Mouse (Mus musculus) embryonic facial prominence, embryonic 11.5 days (tissue): ENCODE data around the gene Gpr45. TPM values are rescaled to one million over a fixed set of nuclear protein-coding genes. Genes with fewer than 3 reads are reported as not detected.

Experiments used
- ATAC-seq: fragments of 200-750 bp; cut with Nextera tagmentation; replicated peaks from 2 replicates; pipeline ENCODE4 v1.8.0; 2017; ENCODE audit warnings: low read depth; ENCODE audit not compliant: insufficient number of reproducible peaks, low FRiP score, low TSS enrichment
- DNase-seq: peaks from one replicate; pipeline ENCODE4 v3.0.0-alpha.2; 2015; ENCODE audit warnings: low spot score
- H3K27ac ChIP-seq: fragments of 300-500 bp; sonication (generic); replicated peaks from 2 replicates; pipeline ENCODE4 v1.5.1; 2014; ENCODE audit warnings: mild to moderate bottlenecking, low read depth, low read length, control low read depth
- H3K27me3 ChIP-seq: fragments of 300-500 bp; sonication (generic); 2 replicates; pipeline ENCODE4 v1.6.1; 2014; ENCODE audit warnings: mild to moderate bottlenecking, low read length, moderate library complexity, mixed read lengths; ENCODE audit not compliant: control insufficient read depth, insufficient read depth
- H3K36me3 ChIP-seq: fragments of 300-500 bp; sonication (generic); replicated peaks from 2 replicates; pipeline ENCODE4 v1.6.1; 2014; ENCODE audit warnings: low read depth, mild to moderate bottlenecking, low read length, moderate library complexity, mixed read lengths; ENCODE audit not compliant: control insufficient read depth, insufficient read depth
- H3K4me1 ChIP-seq: fragments of 300-500 bp; sonication (generic); 2 replicates; pipeline ENCODE4 v1.6.1; 2014; ENCODE audit warnings: low read length, mixed read lengths; ENCODE audit not compliant: control insufficient read depth, insufficient read depth
- H3K4me2 ChIP-seq: fragments of 300-500 bp; sonication (generic); 2 replicates; pipeline ENCODE4 v1.6.1; 2014; ENCODE audit warnings: low read depth, mild to moderate bottlenecking, control low read depth, low read length, moderate library complexity
- H3K4me3 ChIP-seq: fragments of 300-500 bp; sonication (generic); 2 replicates; pipeline ENCODE4 v1.5.1; 2014; ENCODE audit warnings: low read depth, low read length, control low read depth
- H3K9ac ChIP-seq: fragments of 300-500 bp; sonication (generic); replicated peaks from 2 replicates; pipeline ENCODE4 v1.6.1; 2014; ENCODE audit warnings: mild to moderate bottlenecking, control low read depth, low read length
- H3K9me3 ChIP-seq: fragments of 300-500 bp; sonication (generic); replicated peaks from 2 replicates; pipeline ENCODE4 v1.6.1; 2016; ENCODE audit warnings: mild to moderate bottlenecking, low read length, inconsistent platforms, mixed read lengths; ENCODE audit not compliant: control insufficient read depth
- WGBS: fragments of 180-500 bp; shearing (Covaris S2); extraction: QIAGEN DNeasy Blood & Tissue Kit; methylation state at CpG from one replicate; pipeline ENCODE4 v1.1.7; 2014; 5-methylcytosine and 5-hydroxymethylcytosine counted together
- polyA plus RNA-seq: library from polyadenylated mRNA; unstranded; fragments of >200 nt; fragmentation: Nextera tagmentation; extraction: Ambion mirVana; gene quantifications from 2 replicates; pipeline ENCODE4 v1.2.1, GENCODE M21; 2014

Gene Gpr45
- polyA plus RNA-seq: 16.9 and 18.6 TPM in 2 replicates

GRCm38 (mm10) chr1:42952734-42953481 lies at the start of gene Gpr45:
Gene Gpr45 (plus strand): TSS chr1:42952872.
- 1% methylated on average over 58 of the region's 71 CpGs for WGBS
- DNase-seq (peak; percentile 73), ATAC-seq (peak; percentile 88)
- H3K9me3 ChIP-seq: no peaks in the 10 kb centered on the region
- H3K4me3 ChIP-seq: peak within 1 kb of the TSS; percentile 85
- H3K27me3 ChIP-seq: no peaks in the 10 kb centered on the region
- peak within 1 kb of the TSS; percentile 95 for H3K9ac ChIP-seq
- peak within 1 kb of the TSS; percentile 86 for H3K27ac ChIP-seq
- no peaks in the 10 kb centered on the region for H3K36me3 ChIP-seq
- peak within 1 kb of the TSS; percentile 63 for H3K4me2 ChIP-seq
- no peaks in the 10 kb centered on the region for H3K4me1 ChIP-seq

GRCm38 (mm10) chr1:42905148-42905547 lies 47.5 kb upstream of the Gpr45 start:
- Histone ChIP-seq H3K4me3 (no peak overlapping the region), H3K27me3 (no peaks in the 10 kb centered on the region), H3K4me2 (no peak overlapping the region), H3K36me3 (no peaks in the 10 kb centered on the region), H3K9me3 (no peaks in the 10 kb centered on the region), H3K4me1 (no peaks in the 10 kb centered on the region), H3K9ac (no peak overlapping the region), H3K27ac (no peak overlapping the region)
- ATAC-seq (no peak), DNase-seq (no peak)
- WGBS: 82% methylated on average over 11 of the region's 11 CpGs

DNA sequence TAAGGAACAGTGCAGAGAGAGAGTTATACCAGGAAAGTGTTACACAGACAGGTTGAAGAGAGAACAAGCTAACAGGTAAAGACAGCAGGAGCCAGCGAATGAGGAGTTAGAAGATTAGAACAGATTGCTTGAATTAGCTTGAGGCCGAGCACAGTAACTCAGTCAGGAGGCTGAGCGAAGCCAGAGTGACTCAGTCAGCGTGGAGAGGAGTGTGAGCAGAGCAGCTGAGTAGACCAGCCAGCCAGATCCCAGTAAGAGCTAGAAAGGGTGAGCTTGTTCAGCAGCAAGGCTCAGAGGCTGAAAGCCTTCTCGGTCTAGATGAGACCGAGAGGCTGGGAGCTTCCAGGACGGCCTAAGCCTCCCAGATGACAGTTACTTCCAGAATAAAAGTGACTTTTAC lies 46.0 kb upstream of the Gpr45 start:
- Histone ChIP-seq H3K9me3 (no peaks in the 10 kb centered on the region), H3K27ac (no peak overlapping the region), H3K4me2 (no peak overlapping the region), H3K36me3 (no peaks in the 10 kb centered on the region), H3K4me1 (no peaks in the 10 kb centered on the region), H3K4me3 (no peak overlapping the region), H3K27me3 (no peaks in the 10 kb centered on the region), H3K9ac (no peak overlapping the region)
- WGBS: 71% methylated on average over 7 of the region's 7 CpGs
- ATAC-seq: no peak
- no peak for DNase-seq

DNA sequence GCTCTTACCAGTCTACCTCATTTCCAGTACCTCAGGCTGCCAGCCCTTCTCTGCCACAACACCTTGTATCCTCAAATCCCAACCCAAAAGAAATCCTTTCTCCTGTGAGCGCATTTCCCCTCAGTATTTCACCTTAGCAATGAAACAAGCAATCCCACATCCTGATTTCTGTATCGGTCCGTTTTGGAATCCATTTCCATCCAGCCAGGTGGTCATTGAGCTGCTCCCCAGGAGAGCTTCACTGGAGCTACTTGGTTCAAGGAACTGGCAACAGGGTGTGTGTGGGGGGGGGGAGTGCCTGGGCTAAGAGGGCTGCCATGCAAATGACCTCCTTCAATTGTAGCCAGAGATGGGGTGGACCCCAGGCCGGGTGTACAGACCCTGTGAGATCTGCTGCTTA lies 45.5 kb upstream of the Gpr45 start:
- no peaks in the 10 kb centered on the region for H3K9me3 ChIP-seq
- H3K4me3 ChIP-seq: no peak overlapping the region
- H3K27ac ChIP-seq: no peak overlapping the region
- no peak for ATAC-seq
- H3K9ac ChIP-seq: no peak overlapping the region
- no peaks in the 10 kb centered on the region for H3K27me3 ChIP-seq
- H3K36me3 ChIP-seq: no peaks in the 10 kb centered on the region
- H3K4me1 ChIP-seq: no peaks in the 10 kb centered on the region
- DNase-seq: no peak
- H3K4me2 ChIP-seq: no peak overlapping the region
- 60% methylated on average over 4 of the region's 4 CpGs for WGBS

GRCm38 (mm10) chr1:42915062-42915461 lies 37.6 kb upstream of the Gpr45 start:
- DNase-seq: peak; percentile 71
- Histone ChIP-seq H3K4me2 (no peak overlapping the region), H3K9me3 (no peaks in the 10 kb centered on the region), H3K4me1 (no peaks in the 10 kb centered on the region), H3K27ac (no peak overlapping the region), H3K27me3 (no peaks in the 10 kb centered on the region), H3K9ac (no peak overlapping the region), H3K36me3 (no peaks in the 10 kb centered on the region), H3K4me3 (no peak overlapping the region)
- ATAC-seq: peak; percentile 40; the same call in 1 of the 2 replicates
- WGBS: 16% methylated on average over 4 of the region's 4 CpGs

DNA sequence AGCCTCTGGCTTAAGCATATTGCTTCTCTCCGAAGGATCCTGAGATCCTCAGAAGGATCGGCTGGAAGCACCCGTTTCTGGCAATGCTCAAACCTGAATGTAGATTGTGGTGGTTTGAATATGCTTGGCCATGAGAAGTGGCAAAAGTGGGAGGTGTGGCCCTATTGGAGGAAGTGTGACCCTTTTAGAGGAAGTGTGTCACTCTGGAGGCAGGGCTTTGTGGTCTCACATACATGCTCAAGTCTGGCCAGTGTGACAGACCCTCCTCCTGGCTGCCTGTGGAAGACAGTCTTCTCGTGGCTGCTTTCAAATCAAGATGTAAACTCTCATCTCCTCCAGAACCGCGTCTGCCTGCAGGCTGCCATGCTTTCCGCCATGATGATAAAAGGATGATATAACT lies 36.0 kb upstream of the Gpr45 start:
- no peak for ATAC-seq
- H3K4me1 ChIP-seq: no peaks in the 10 kb centered on the region
- no peaks in the 10 kb centered on the region; the same call in 1 of the 2 replicates for H3K36me3 ChIP-seq
- no peaks in the 10 kb centered on the region for H3K9me3 ChIP-seq
- no peak overlapping the region for H3K9ac ChIP-seq
- H3K4me2 ChIP-seq: no peak overlapping the region
- no peak for DNase-seq
- no peak overlapping the region for H3K4me3 ChIP-seq
- H3K27me3 ChIP-seq: no peaks in the 10 kb centered on the region
- 87% methylated on average over 7 of the region's 7 CpGs for WGBS
- H3K27ac ChIP-seq: no peak overlapping the region

GRCm38 (mm10) chr1:42917908-42918307 lies 34.8 kb upstream of the Gpr45 start:
- Histone ChIP-seq H3K9ac (no peak overlapping the region), H3K27me3 (no peaks in the 10 kb centered on the region), H3K9me3 (no peaks in the 10 kb centered on the region), H3K36me3 (no peaks in the 10 kb centered on the region; the same call in 1 of the 2 replicates), H3K4me3 (no peak overlapping the region), H3K4me1 (no peaks in the 10 kb centered on the region), H3K4me2 (no peak overlapping the region), H3K27ac (no peak overlapping the region)
- peak; percentile 65; the same call in 1 of the 2 replicates for ATAC-seq
- peak; percentile 78 for DNase-seq
- WGBS: 14% methylated on average over 4 of the region's 4 CpGs

DNA sequence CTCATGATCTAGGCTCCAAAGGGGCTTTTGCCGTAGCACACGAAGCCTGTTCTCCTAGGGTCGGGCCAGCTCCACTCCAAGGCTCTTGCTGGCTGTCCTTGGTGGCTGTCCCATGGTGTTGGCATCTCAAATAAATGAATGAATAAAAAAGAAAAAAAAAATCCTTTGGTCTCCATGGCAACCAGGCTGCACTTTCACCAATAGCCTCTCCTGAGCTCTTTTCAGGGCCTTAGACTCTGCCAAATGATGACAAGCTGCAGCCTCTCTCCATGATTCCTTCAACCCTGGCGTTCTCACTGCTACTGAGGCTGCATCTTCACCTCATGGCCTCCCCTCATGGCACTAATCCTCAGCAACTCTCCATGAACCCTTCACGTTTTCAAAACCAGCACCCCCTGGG lies 28.7 kb upstream of the Gpr45 start:
- no peak overlapping the region for H3K4me3 ChIP-seq
- ATAC-seq: no peak
- no peaks in the 10 kb centered on the region for H3K4me1 ChIP-seq
- no peaks in the 10 kb centered on the region; the same call in 1 of the 2 replicates for H3K36me3 ChIP-seq
- H3K4me2 ChIP-seq: no peak overlapping the region
- 66% methylated on average over 5 of the region's 5 CpGs for WGBS
- H3K9me3 ChIP-seq: no peaks in the 10 kb centered on the region
- H3K9ac ChIP-seq: no peak overlapping the region
- no peak overlapping the region for H3K27ac ChIP-seq
- no peak for DNase-seq
- no peaks in the 10 kb centered on the region for H3K27me3 ChIP-seq
